In genomic region chr3:129223964-129224805, GRCm38 (mm10) we compare ENCODE assay signal across 10 mouse cellular contexts. TPM values are rescaled to one million over a fixed set of nuclear protein-coding genes. Genes with fewer than 3 reads are reported as not detected.
DNase-seq lines count a peak whose midpoint lies in the region; ATAC-seq lines count a peak whose summit lies in the region.
"Had no signal": no experiment of that assay in that cellular context is flagged by ENCODE, and none has a peak within 500 bp of the region (broad histone marks: within the 10 kb centered on the region; RNA-seq: fewer than 3 reads in every experiment).

No protein-coding gene starts in this region.

- no peaks in the 10 kb centered on the region for H3K9me3 ChIP-seq in liver, embryonic 13.5 days (replicated peaks)

- no peak overlapping the region for H3K27ac ChIP-seq in brown adipose tissue, adult 24 weeks (replicated peaks; ENCODE audit: low read depth, low read length)
- H3K27ac ChIP-seq in liver, embryonic 13.5 days, result no peak overlapping the region
- H3K27ac ChIP-seq: liver, embryonic 14.5 days had no signal

- no peaks in the 10 kb centered on the region for H3K36me3 ChIP-seq in liver, embryonic 13.5 days

- H3K4me1 ChIP-seq in brown adipose tissue, adult 24 weeks (ENCODE audit: control insufficient read depth, insufficient read depth, insufficient read length, low read length), result no peaks in the 10 kb centered on the region; the same call in 1 of the 2 replicates
- H3K4me1 ChIP-seq in liver, embryonic 13.5 days (replicated peaks), result no peaks in the 10 kb centered on the region

- peak overlapping the region; percentile 16; the same call in 1 of the 2 replicates for H3K4me3 ChIP-seq in brown adipose tissue, adult 24 weeks (ENCODE audit: insufficient read depth, low read depth, low read length)
- peak overlapping the region; percentile 15; the same call in 1 of the 2 replicates for H3K4me3 ChIP-seq in liver, embryonic 13.5 days (replicated peaks)

- 3% methylated on average over 26 of the region's 26 CpGs for WGBS in liver, embryonic 13.5 days (ENCODE audit: insufficient replicate concordance)

- peaks cover 97% of the 10 kb centered on the region for H3K27me3 ChIP-seq in liver, embryonic 13.5 days

- no peak overlapping the region for H3K9ac ChIP-seq in liver, embryonic 13.5 days
- H3K9ac ChIP-seq: liver, embryonic 14.5 days had no signal

- peak; percentile 53 for DNase-seq in kidney, adult 18-20 months
- no peak for DNase-seq in kidney, adult 11 months
- DNase-seq in induced T-regulatory cell, adult 2 months (ENCODE audit: low read depth), result peak; percentile 1
- no peak for DNase-seq in liver, embryonic 13.5 days
- no peak for DNase-seq in layer of hippocampus, postnatal 14 days (ENCODE audit: low spot score in 2 of 2)
- DNase-seq in layer of hippocampus, postnatal 25 days (ENCODE audit: extremely low spot score in 1 of 2, low spot score in 1 of 2), result no peak
- DNase-seq in thymus, postnatal 0 days (ENCODE audit: low spot score), result no peak
- DNase-seq: cerebellum, adult 11-12 months had no signal

- no peak for ATAC-seq in liver, embryonic 13.5 days (ENCODE audit: low read depth)

- H3K4me2 ChIP-seq in liver, embryonic 13.5 days, result 0 out of 2 replicates have a peak overlapping the region, but pooled peaks have one; percentile 12

RNA-seq across cellular contexts. Expression of gene Pitx2, which starts 24.5 kb away (rescaled TPM):
- 0.59 TPM in 1 of 2 replicates, not detected in the other for polyA plus RNA-seq in brown adipose tissue, adult 24 weeks (2012; ENCODE audit: insufficient read depth, insufficient read length, missing spikeins)
- polyA plus RNA-seq in liver, embryonic 13.5 days (2015; fragmentation: Nextera tagmentation; extraction: Ambion mirVana), result 2.3 and 3.0 TPM in 2 replicates
- total RNA-seq in layer of hippocampus, postnatal 14 days (2021), result under 1 TPM in 1 of 2 experiments, not detected in 1; 0.45 TPM
- not detected for total RNA-seq in layer of hippocampus, postnatal 25 days (2021)
- 0.20 and 0.40 TPM in 2 replicates for polyA plus RNA-seq in thymus, postnatal 0 days (2015; fragmentation: Nextera tagmentation; extraction: Ambion mirVana)

Comparison
In these comparisons a context has a peak if more than half of its experiments do, and no peak if none do; other contexts are left out.
1. DNase-seq: peak in kidney, adult 18-20 months (single experiment) and induced T-regulatory cell, adult 2 months (single experiment); none in kidney, adult 11 months (single experiment), liver, embryonic 13.5 days (single experiment), layer of hippocampus, postnatal 14 days (0 of 2), layer of hippocampus, postnatal 25 days (0 of 2) and thymus, postnatal 0 days (single experiment).